Mouse (Mus musculus): Measurements from ENCODE around the gene Slc37a1.

Gene Slc37a1

DNA sequence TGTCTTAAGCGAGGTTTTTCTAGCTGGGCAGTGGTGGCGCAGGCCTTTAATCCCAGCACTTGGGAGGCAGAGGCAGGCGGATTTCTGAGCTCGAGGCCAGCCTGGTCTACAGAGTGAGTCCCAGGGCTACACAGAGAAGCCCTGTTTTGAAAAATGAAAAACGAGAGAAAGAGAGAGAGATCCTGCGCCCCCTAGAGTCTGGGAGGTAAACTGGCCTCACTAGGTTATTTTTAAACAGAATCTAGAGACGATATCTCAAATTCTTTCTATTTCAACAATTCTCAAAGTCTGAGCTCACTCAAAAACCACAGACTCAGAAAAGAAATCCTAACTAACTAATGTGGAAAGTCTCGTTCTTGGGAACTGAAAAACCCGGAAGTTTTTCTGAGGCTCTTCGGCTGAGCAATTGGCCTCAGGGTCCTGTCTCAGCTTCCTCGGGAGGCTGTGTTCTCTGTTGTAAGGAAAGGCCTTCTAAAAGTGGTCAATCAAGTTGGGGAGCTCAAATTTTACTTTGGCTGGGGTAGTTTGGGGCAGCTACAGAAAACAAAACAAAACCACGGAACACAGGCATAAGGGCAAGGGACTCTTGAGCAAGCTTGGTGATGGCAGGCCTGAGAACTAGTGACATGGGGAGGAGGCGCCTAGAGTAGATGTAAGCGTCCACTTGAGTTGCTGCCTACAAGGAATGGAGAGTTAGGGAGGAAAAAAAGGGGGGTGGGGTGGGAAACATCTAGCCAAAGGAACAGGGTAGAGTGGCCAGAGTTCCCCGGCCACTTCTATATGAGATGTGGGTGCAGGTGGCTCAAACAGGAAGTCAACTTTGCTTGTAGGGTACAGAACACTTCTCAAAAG is 8.0 kb downstream of the Slc37a1 start:
- peak in 1 of 2 experiments; percentile 65 for DNase-seq

GRCm38 (mm10) chr17:31295215-31295891 is 8.8 kb downstream of the Slc37a1 start:
- peak; percentile 76 to 82 for DNase-seq

DNA sequence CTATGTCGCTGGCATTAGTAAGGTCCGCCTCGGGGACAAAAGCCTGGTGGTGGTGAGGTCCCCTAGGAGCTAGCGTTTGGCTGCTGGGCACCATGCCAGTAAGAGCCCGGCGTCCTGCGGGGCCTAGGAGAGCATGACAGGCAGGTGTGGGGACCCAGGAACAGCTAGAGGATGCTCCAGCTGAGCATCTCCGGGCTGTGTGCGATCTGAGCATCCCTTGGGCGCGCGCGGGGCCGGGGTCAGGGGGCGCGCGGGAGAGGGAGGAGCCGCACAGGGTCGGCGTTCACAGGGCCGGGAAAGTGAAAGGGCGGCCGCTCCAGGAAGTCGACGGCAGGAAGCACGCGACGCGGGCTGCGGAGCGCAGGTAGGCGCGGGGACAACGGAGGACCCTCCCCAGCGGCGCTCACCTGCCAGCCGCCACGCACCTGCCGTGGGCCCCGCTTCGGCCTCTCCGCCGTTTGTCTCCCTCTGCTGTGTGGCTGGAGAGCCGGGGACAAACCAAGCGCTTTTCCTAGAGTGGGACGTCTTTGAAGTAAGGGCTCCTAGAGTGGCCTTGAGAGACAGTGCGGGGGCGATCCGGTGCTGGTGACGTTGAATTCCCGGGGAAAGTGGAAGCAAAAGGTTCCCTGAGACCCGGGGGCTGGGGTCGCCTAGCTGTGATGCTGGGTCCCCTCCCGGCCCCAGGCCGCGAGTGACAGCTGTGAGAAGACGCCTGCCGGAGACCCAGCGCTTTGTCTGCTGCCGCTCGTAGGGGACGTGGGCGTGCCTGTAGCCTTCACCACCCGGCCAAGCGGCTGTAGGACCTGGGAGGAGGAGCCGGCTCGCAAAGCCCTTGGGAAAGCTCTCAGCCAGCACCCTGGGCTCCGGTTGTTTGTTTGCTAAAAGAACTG is 9.5 kb downstream of the Slc37a1 start:
- peak; percentile 92 to 94 for DNase-seq

GRCm38 (mm10) chr17:31297521-31297939 is 10.9 kb downstream of the Slc37a1 start:
- DNase-seq = peak; percentile 76 to 83

DNA sequence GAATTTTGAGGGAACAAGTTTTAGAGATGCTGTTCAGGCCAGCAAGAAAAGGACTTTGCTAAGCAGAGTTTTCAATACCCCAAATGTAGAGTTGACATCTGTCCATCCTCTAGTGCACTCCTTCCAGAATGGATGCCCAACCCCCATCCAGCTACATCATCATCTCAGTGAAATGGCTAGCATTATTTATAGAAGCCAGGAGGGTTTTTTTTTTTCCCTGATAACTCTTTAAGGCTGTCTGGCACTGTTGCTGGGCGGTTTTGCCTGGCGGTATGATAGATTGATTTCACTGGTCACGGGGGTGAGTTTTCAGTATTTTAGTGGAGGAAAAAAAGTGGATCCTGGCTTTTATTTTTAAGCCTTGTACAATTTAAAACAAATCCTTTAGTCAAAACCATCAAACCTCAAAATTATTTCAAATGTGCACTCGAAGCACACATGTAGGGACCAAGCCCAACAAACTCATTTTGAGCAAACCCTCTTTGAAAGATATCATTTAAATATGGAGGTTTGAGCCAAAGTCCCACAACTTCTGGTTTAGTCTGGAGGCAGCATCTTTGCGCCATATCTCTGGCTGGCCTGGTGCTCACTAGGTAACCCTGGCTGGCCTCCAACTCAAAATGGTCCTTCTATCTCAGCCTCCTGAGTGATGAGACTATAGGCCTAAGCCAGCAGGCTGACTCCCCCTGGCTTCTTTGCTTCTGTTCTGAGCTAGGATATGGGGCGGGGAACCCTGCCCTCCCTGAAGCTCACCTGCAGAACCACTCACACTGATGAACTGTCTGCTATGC is 12.0 kb downstream of the Slc37a1 start:
- DNase-seq = no peak

DNA sequence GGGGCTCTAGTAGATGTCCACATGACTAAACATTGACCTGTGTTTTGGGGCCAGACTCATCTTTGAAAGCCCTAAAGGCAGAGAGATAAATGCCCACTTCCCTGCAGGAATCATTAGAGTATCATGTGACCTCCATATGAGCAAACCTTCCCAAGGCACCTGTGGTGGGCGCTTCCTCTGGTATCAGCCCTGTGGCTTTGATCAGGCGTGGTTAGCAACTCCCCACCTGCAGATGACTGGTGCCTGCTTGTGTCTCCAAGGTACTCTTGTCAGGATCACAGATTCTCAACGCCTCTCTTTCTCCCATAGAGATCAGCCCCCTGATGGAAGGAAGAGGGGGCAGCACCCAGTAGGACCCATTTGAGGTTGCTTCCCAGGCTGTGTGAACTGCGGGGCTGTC is 13.4 kb downstream of the Slc37a1 start:
- no peak for DNase-seq

GRCm38 (mm10) chr17:31300736-31301135 is 14.1 kb downstream of the Slc37a1 start:
- no peak for DNase-seq

- no peak for DNase-seq
Observed at GRCm38 (mm10) chr17:31303401-31303800, 16.8 kb downstream of the Slc37a1 start.

DNA sequence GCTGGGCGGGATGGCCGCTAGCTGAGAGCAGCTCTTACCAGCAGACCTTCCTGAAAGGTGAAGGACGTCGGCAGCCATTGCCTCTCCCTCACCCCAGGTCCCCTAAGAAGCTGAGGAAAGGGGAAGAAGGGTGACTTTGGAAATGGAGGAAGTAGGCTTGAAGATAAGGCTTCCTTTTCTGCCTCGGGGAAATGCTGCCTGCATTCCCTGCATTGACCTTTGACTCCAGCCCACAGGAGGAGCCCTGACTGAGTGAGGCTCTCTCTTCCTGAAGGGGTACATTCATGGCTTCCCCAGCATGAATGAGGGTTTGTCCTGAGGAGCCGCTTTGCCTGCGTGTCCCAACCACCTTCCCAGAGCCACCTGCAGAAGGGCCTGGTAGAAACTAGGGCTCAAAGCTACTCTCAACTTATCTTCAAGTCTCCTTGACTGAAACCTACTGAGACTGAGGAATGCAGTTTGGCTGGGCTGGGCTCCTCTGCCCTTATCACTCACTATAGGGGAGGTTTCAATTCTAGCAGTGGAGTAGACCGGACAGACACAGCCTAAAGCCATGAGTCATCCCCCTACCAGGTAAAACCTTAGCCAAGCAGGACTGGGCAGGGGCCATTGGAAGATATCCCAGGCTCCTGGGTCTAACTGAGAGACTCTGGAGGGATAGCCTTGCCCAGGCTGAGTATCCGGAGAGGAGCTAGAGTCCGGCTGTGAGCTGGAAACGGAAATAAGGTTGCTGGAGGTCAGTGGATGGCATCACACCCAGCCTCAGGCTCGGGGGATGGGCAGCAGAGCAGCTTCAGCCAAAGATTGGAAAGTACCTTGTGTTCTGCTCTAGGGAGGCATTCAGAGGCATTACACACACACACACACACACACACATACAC is 18.5 kb downstream of the Slc37a1 start:
- peak; percentile 75 to 86 for DNase-seq

DNA sequence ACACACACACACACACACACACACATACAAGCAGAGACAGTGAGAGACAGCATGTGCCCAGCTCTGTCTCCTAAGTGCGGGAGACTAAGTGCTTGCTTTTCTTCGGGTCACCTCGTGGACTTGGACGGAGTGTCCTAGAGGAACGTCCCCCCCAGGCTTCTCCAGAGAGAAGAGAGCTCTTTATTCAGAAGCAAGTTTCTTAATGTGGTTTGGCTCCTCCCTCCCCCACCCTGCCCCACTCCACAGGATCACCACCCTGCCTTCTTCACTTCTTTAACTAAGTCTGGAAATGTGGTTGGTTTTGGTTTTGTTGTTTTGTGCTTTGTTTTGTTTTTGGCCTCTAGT is 19.2 kb downstream of the Slc37a1 start:
- peak in 1 of 2 experiments; percentile 63 for DNase-seq

DNA sequence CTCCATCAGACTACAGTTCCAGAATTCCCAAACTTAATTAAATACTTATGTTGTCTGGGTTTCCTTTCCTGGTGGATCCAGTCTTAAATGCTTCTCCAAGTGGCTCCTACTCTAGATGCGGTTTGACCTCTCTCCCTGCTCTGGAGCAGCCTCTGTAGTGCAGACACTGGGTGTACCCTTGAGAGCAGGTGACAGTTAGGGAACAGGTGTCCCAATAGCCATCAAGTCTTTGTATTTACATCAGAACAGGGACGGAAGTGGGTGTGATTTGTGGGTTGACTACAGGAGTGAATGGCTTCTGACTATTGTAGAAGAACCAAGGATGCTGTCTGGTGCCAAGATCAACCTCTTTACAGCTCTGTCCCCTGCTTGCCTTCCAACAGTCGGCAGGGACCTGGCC is 21.2 kb downstream of the Slc37a1 start:
- DNase-seq = no peak

GRCm38 (mm10) chr17:31308291-31308816 is 21.8 kb downstream of the Slc37a1 start:
- no peak for DNase-seq

DNA sequence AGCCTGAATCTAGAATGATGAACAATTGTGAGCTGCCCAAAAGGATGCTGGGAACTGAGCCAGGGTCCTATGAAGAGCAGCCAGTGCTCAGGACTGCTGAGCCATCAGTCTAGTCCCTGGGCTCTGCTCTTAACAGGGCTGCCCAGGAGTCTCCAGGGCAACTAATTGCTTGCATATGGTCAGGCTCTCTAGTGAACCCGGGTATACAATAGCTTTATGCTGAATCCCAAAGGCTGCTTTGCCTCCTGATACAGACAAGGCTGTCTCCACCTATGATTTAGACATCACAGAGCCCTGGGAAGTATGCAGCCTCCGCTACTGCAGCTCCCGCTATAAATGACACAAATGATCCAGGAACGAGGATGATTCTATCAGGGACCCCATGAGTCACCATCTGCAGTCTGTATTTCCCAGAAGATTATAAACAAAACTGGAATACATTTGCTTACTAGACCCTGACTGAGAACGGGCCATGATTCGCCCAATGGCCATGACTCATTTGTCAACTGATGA is 22.7 kb downstream of the Slc37a1 start:
- DNase-seq = no peak

- DNase-seq = no peak
Observed at GRCm38 (mm10) chr17:31311047-31311446, 24.5 kb downstream of the Slc37a1 start.

- DNase-seq = no peak
Observed at GRCm38 (mm10) chr17:31312648-31313047, 26.1 kb downstream of the Slc37a1 start.

- DNase-seq = no peak
Observed at GRCm38 (mm10) chr17:31315046-31315792, 28.6 kb downstream of the Slc37a1 start.

- no peak for DNase-seq
Observed at GRCm38 (mm10) chr17:31315993-31316392, 29.4 kb downstream of the Slc37a1 start.

- no peak for DNase-seq
Observed at GRCm38 (mm10) chr17:31316998-31317397, 30.4 kb downstream of the Slc37a1 start.

GRCm38 (mm10) chr17:31317521-31318272 is 31.1 kb downstream of the Slc37a1 start:
- DNase-seq = no peak

All from lung, postnatal 4 days (tissue).